Mouse (Mus musculus) liver, embryonic 15.5 days (tissue): ENCODE measurements at regions not wholly inside any gene's neighbourhood (a gene's known extent, or its start where the extent isn't known, plus 50 kb on each side); places are given as distances from the start of the nearest gene placed in this dataset.
A peak's percentile ranks its signal among the peaks of the same experiment; 100 is the strongest.
"Not testable (repeated sequence)": the region's sequence is repeated elsewhere in the genome, so short reads cannot be mapped to it uniquely, and the experiment has no call there.

Source experiments
- ATAC-seq: fragments of 200-750 bp; cut with Nextera tagmentation; 2 replicates; pipeline ENCODE4 v1.8.0; 2017; ENCODE audit warnings: moderate number of reproducible peaks, mild to moderate bottlenecking, moderate library complexity; ENCODE audit not compliant: insufficient read depth
- H3K27ac ChIP-seq: fragments of 300-500 bp; sonication (generic); replicated peaks from 2 replicates; pipeline ENCODE4 v1.5.1; 2015; ENCODE audit warnings: mild to moderate bottlenecking, inconsistent platforms
- H3K27me3 ChIP-seq: fragments of 300-500 bp; sonication (generic); 2 replicates; pipeline ENCODE4 v1.6.1; 2015; ENCODE audit warnings: mild to moderate bottlenecking, inconsistent platforms
- H3K36me3 ChIP-seq: fragments of 300-500 bp; sonication (generic); replicated peaks from 2 replicates; pipeline ENCODE4 v1.6.1; 2015; ENCODE audit warnings: moderate library complexity, mild to moderate bottlenecking, inconsistent platforms
- H3K4me1 ChIP-seq: fragments of 300-500 bp; sonication (generic); replicated peaks from 2 replicates; pipeline ENCODE4 v1.6.1; 2015; ENCODE audit warnings: inconsistent platforms
- H3K4me2 ChIP-seq: fragments of 300-500 bp; sonication (generic); 2 replicates; pipeline ENCODE4 v1.6.1; 2015; ENCODE audit warnings: moderate library complexity, mild to moderate bottlenecking, inconsistent platforms
- H3K4me3 ChIP-seq: fragments of 300-500 bp; sonication (generic); replicated peaks from 2 replicates; pipeline ENCODE4 v1.5.1; 2015; ENCODE audit warnings: mild to moderate bottlenecking, inconsistent platforms
- H3K9ac ChIP-seq: fragments of 300-500 bp; sonication (generic); 2 replicates; pipeline ENCODE4 v1.6.1; 2015; ENCODE audit warnings: moderate library complexity, mild to moderate bottlenecking, inconsistent platforms
- H3K9me3 ChIP-seq: fragments of 300-500 bp; sonication (generic); replicated peaks from 2 replicates; pipeline ENCODE4 v1.6.1; 2016; ENCODE audit warnings: inconsistent platforms
- WGBS: fragments of 180-500 bp; shearing (Covaris S2); methylation state at CpG from one replicate; pipeline ENCODE4 v1.1.7; 2015; ENCODE audit warnings: mixed read lengths; ENCODE audit not compliant: insufficient replicate concordance; 5-methylcytosine and 5-hydroxymethylcytosine counted together

- not testable (repeated sequence) for H3K9ac ChIP-seq, ATAC-seq, H3K4me3 ChIP-seq, H3K4me1 ChIP-seq, H3K36me3 ChIP-seq, H3K27ac ChIP-seq, H3K9me3 ChIP-seq, H3K4me2 ChIP-seq, H3K27me3 ChIP-seq
- WGBS: 39% methylated on average over 2 of the region's 2 CpGs
Measured at GRCm38 (mm10) chr8:71802226-71802625, 76.7 kb upstream of the Fcho1 start.

GRCm38 (mm10) chr8:71789031-71789460, 63.5 kb upstream of the Fcho1 start:
- not testable (repeated sequence) for ATAC-seq, H3K36me3 ChIP-seq, H3K27me3 ChIP-seq, H3K9me3 ChIP-seq, H3K27ac ChIP-seq, H3K4me3 ChIP-seq, H3K9ac ChIP-seq, H3K4me1 ChIP-seq
- WGBS: 4% methylated on average over 4 of the region's 9 CpGs
- H3K4me2 ChIP-seq: peak overlapping the region; percentile 30

- H3K27ac ChIP-seq, H3K36me3 ChIP-seq, H3K27me3 ChIP-seq, H3K4me2 ChIP-seq, H3K4me3 ChIP-seq, H3K9ac ChIP-seq, H3K4me1 ChIP-seq, ATAC-seq, H3K9me3 ChIP-seq: not testable (repeated sequence)
- 78% methylated on average over 9 of the region's 10 CpGs for WGBS
Measured at GRCm38 (mm10) chr8:71780624-71781023, 55.1 kb upstream of the Fcho1 start.

- not testable (repeated sequence) for ATAC-seq, H3K27ac ChIP-seq, H3K36me3 ChIP-seq, H3K4me1 ChIP-seq, H3K9ac ChIP-seq, H3K9me3 ChIP-seq, H3K4me2 ChIP-seq, H3K27me3 ChIP-seq, H3K4me3 ChIP-seq
- 54% methylated on average over 3 of the region's 4 CpGs for WGBS
Measured at GRCm38 (mm10) chr8:71779824-71780223, 54.3 kb upstream of the Fcho1 start.

GRCm38 (mm10) chr8:71779380-71779779, 53.9 kb upstream of the Fcho1 start:
- H3K9ac ChIP-seq, H3K27ac ChIP-seq, H3K4me3 ChIP-seq, ATAC-seq, H3K27me3 ChIP-seq, H3K9me3 ChIP-seq, H3K4me2 ChIP-seq, H3K4me1 ChIP-seq, H3K36me3 ChIP-seq: not testable (repeated sequence)
- 83% methylated on average over 5 of the region's 5 CpGs for WGBS

GRCm38 (mm10) chr8:71778916-71779315, 53.4 kb upstream of the Fcho1 start:
- Histone ChIP-seq H3K4me2 (no peak overlapping the region), H3K27me3 (no peaks in the 10 kb centered on the region), H3K27ac (no peak overlapping the region), H3K9ac (no peak overlapping the region), H3K4me1 (no peaks in the 10 kb centered on the region), H3K4me3 (no peak overlapping the region), H3K36me3 (no peaks in the 10 kb centered on the region), H3K9me3 (no peaks in the 10 kb centered on the region)
- WGBS: 70% methylated on average over 10 of the region's 10 CpGs
- ATAC-seq: no peak
